Mouse (Mus musculus) limb, embryonic 14.5 days (tissue): ENCODE results near the gene Arl15. TPM values are rescaled to one million over a fixed set of nuclear protein-coding genes. Genes with fewer than 3 reads are reported as not detected.

Experiments used
- ATAC-seq: fragments of 200-750 bp; cut with Nextera tagmentation; 2 replicates; pipeline ENCODE4 v1.8.0; 2017; ENCODE audit warnings: low read depth, moderate number of reproducible peaks, moderate TSS enrichment; ENCODE audit not compliant: low FRiP score
- DNase-seq: peaks from one replicate; pipeline ENCODE4 v3.0.0-alpha.2; 2015; ENCODE audit warnings: low spot score
- H3K27ac ChIP-seq: fragments of 300-500 bp; sonication (generic); replicated peaks from 2 replicates; pipeline ENCODE4 v1.5.1; 2014; ENCODE audit warnings: low read depth, mild to moderate bottlenecking, low read length, moderate library complexity, mixed read lengths
- H3K27me3 ChIP-seq: fragments of 300-500 bp; sonication (generic); 2 replicates; pipeline ENCODE4 v1.6.1; 2014; ENCODE audit warnings: low read length, mixed read lengths; ENCODE audit not compliant: control insufficient read depth, insufficient read depth
- H3K36me3 ChIP-seq: fragments of 300-500 bp; sonication (generic); 2 replicates; pipeline ENCODE4 v1.6.1; 2014; ENCODE audit warnings: mild to moderate bottlenecking, low read length, moderate library complexity, mixed read lengths; ENCODE audit not compliant: control insufficient read depth, insufficient read depth
- H3K4me1 ChIP-seq: fragments of 300-500 bp; sonication (generic); 2 replicates; pipeline ENCODE4 v1.6.1; 2014; ENCODE audit warnings: antibody characterized with exemption, low read length, mixed read lengths; ENCODE audit not compliant: control insufficient read depth, insufficient read depth
- H3K4me2 ChIP-seq: fragments of 300-500 bp; sonication (generic); replicated peaks from 2 replicates; pipeline ENCODE4 v1.6.1; 2014; ENCODE audit warnings: low read depth, mild to moderate bottlenecking, low read length, moderate library complexity; ENCODE audit not compliant: severe bottlenecking
- H3K4me3 ChIP-seq: fragments of 300-500 bp; sonication (generic); replicated peaks from 2 replicates; pipeline ENCODE4 v1.5.1; 2014; ENCODE audit warnings: low read length
- H3K9ac ChIP-seq: fragments of 300-500 bp; sonication (generic); 2 replicates; pipeline ENCODE4 v1.6.1; 2014; ENCODE audit warnings: mild to moderate bottlenecking, low read depth, low read length, moderate library complexity; ENCODE audit not compliant: severe bottlenecking
- H3K9me3 ChIP-seq: fragments of 300-500 bp; sonication (generic); 2 replicates; pipeline ENCODE4 v1.6.1; 2016; ENCODE audit warnings: low read length; ENCODE audit not compliant: control insufficient read depth
- POLR2A ChIP-seq: fragments of 200-500 bp; IDR thresholded peaks from 2 replicates; pipeline ENCODE4 v1.8.0; 2012; ENCODE audit warnings: inconsistent platforms, mild to moderate bottlenecking, moderate library complexity, borderline replicate concordance; ENCODE audit not compliant: insufficient read depth, insufficient read length; ENCODE audit errors: extremely low read depth
- WGBS: fragments of 180-500 bp; shearing (Covaris S2); extraction: QIAGEN DNeasy Blood & Tissue Kit; methylation state at CpG from one replicate; pipeline ENCODE4 v1.1.7; 2014; 5-methylcytosine and 5-hydroxymethylcytosine counted together
- polyA plus RNA-seq, 2 experiments: library from polyadenylated mRNA; depleted of rRNA in 1 of 2; stranded (reverse) in 1 of 2; unstranded in 1 of 2; fragments of >200 nt; fragmentation: Nextera tagmentation in 1 of 2; extraction: Ambion mirVana in 1 of 2; gene quantifications; 2 replicates each; pipeline versions ENCODE4 v1.2.1 to v1.2.3; 2012 to 2014

The Arl15 gene
- polyA plus RNA-seq, 2 experiments, result 10.1 to 10.7 TPM

GRCm38 (mm10) chr13:113871853-113872252 lies 77.5 kb downstream of the Arl15 start:
- Histone ChIP-seq H3K9ac (no peak overlapping the region), H3K4me1 (0 out of 2 replicates have a peak, but pooled peaks cover 5% of the 10 kb centered on the region), H3K4me2 (no peak overlapping the region), H3K36me3 (no peaks in the 10 kb centered on the region), H3K9me3 (no peaks in the 10 kb centered on the region), H3K27ac (no peak overlapping the region), H3K27me3 (no peaks in the 10 kb centered on the region), H3K4me3 (no peak overlapping the region)
- DNase-seq (no peak), ATAC-seq (no peak)
- WGBS, result 50% methylated on average over 13 of the region's 13 CpGs
- no peak for TF ChIP-seq POLR2A

- Histone ChIP-seq H3K27me3 (no peaks in the 10 kb centered on the region; the same call in none of the 2 replicates), H3K4me1 (peaks cover 22% of the 10 kb centered on the region), H3K27ac (no peak overlapping the region), H3K9ac (no peak overlapping the region), H3K36me3 (no peaks in the 10 kb centered on the region), H3K4me2 (no peak overlapping the region), H3K4me3 (no peak overlapping the region), H3K9me3 (no peaks in the 10 kb centered on the region)
- no peak for ATAC-seq
- no peak for TF ChIP-seq POLR2A
- WGBS, result 71% methylated on average over 4 of the region's 4 CpGs
- DNase-seq, result no peak
Observed at GRCm38 (mm10) chr13:113875724-113876123, 81.4 kb downstream of the Arl15 start.

- peaks cover 38% of the 10 kb centered on the region for H3K4me1 ChIP-seq
- no peaks in the 10 kb centered on the region for H3K9me3 ChIP-seq
- H3K9ac ChIP-seq, result no peak overlapping the region
- DNase-seq (peak; percentile 78), ATAC-seq (0 out of 2 replicates have a peak, but pooled peaks have one; percentile 27)
- H3K4me2 ChIP-seq, result no peak overlapping the region
- 17% methylated on average over 5 of the region's 5 CpGs for WGBS
- no peak overlapping the region for H3K27ac ChIP-seq
- no peaks in the 10 kb centered on the region for H3K36me3 ChIP-seq
- no peak for TF ChIP-seq POLR2A
- H3K4me3 ChIP-seq, result no peak overlapping the region
- no peaks in the 10 kb centered on the region; the same call in none of the 2 replicates for H3K27me3 ChIP-seq
Observed at GRCm38 (mm10) chr13:113877420-113877819, 83.1 kb downstream of the Arl15 start.

- no peaks in the 10 kb centered on the region for H3K9me3 ChIP-seq
- peaks cover 39% of the 10 kb centered on the region for H3K4me1 ChIP-seq
- ATAC-seq (no peak), DNase-seq (no peak)
- no peaks in the 10 kb centered on the region; the same call in none of the 2 replicates for H3K27me3 ChIP-seq
- no peak overlapping the region for H3K27ac ChIP-seq
- no peak for TF ChIP-seq POLR2A
- no peaks in the 10 kb centered on the region for H3K36me3 ChIP-seq
- WGBS, result 77% methylated on average over 12 of the region's 12 CpGs
- H3K9ac ChIP-seq, result no peak overlapping the region
- H3K4me3 ChIP-seq, result no peak overlapping the region
- H3K4me2 ChIP-seq, result no peak overlapping the region
Observed at GRCm38 (mm10) chr13:113878571-113878970, 84.3 kb downstream of the Arl15 start.

- Histone ChIP-seq H3K27ac (no peak overlapping the region), H3K9ac (no peak overlapping the region), H3K36me3 (no peaks in the 10 kb centered on the region), H3K4me1 (peaks cover 37% of the 10 kb centered on the region), H3K4me3 (no peak overlapping the region), H3K9me3 (no peaks in the 10 kb centered on the region), H3K27me3 (no peaks in the 10 kb centered on the region; the same call in none of the 2 replicates), H3K4me2 (no peak overlapping the region)
- 35% methylated on average over 20 of the region's 20 CpGs for WGBS
- no peak for TF ChIP-seq POLR2A
- ATAC-seq (no peak), DNase-seq (no peak)
Observed at GRCm38 (mm10) chr13:113879651-113880327, 85.5 kb downstream of the Arl15 start.
